Comparison of ENCODE assay signal across 19 mouse cellular contexts in the genomic region with DNA sequence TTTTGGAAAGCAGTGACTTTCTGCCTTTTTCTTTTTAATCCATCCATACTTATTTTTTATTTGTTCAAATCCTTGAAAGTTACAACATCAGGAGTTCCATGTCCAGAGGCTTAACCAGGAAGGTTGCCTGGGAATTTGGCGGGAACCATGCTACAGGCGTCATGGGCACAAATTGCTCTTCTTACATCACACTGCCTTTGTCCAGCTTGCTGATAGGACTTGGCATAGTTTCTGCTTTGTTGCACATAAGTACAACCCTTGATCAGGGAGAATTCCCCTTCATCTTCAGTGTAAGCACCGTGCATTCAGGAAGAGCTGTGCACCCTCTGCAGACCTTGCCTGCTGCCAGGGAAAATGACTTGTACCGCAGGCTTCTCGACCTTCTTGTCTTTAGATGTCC. TPM values are rescaled to one million over a fixed set of nuclear protein-coding genes. Genes with fewer than 3 reads are reported as not detected.
DNase-seq lines count a peak whose midpoint lies in the region; TF ChIP-seq lines count a peak whose summit lies in the region.
"Had no signal": no experiment of that assay in that cellular context is flagged by ENCODE, and none has a peak within 500 bp of the region (broad histone marks: within the 10 kb centered on the region; RNA-seq: fewer than 3 reads in every experiment).

No protein-coding gene starts in this region.

- H3K4me1 ChIP-seq in liver, adult 2 months (ENCODE audit: control insufficient read depth, insufficient read depth, low read length) = peaks cover 4% of the 10 kb centered on the region; the same call in 1 of the 2 replicates

- H3K9ac ChIP-seq in liver, adult 2 months (ENCODE audit: low read depth, low read length) = no peak overlapping the region

- intact Hi-C loops in heart, postnatal 10 days (cut with DNase I) = no loop called here

- DNase-seq in heart, adult 11 months = peak; percentile 52
- no peak for DNase-seq in heart, postnatal 10 days
- DNase-seq in liver, adult 2 months (ENCODE audit: extremely low read depth, low read depth, low spot score) = peak; percentile 66
- DNase-seq in liver (no peak), adipocyte (ENCODE audit: low spot score) (peak; percentile 37)
- no peak for DNase-seq in right cerebral cortex, postnatal 10 days (ENCODE audit: low spot score in 2 of 2)
- DNase-seq: adrenal gland, adult 2 months; adrenal gland, adult 8-10 months; adrenal gland, postnatal 10 days; adrenal gland, postnatal 14 days; adrenal gland, postnatal 25 days; adrenal gland, postnatal 36 days; B cell, adult 2 months; cerebellum, adult 11 months; cerebellum, adult 11-12 months; cerebellum, adult 2 months had no signal

- H3K36me3 ChIP-seq in liver, adult 2 months (ENCODE audit: control insufficient read depth, insufficient read depth, low read length) = peaks cover 17% of the 10 kb centered on the region
- H3K36me3 ChIP-seq: G1E had no signal

- TF ChIP-seq CTCF in liver, adult 2 months (IDR thresholded peaks at IDR 0.05; ENCODE audit: low read depth, low read length) = no peak

- whole genome bisulfite sequencing in liver, adult 2 months = 52% methylated on average over 5 of the region's 5 CpGs

- no peak for TF ChIP-seq POLR2A in liver, adult 2 months (IDR thresholded peaks at IDR 0.05; ENCODE audit: extremely low read depth, insufficient read depth, low read length)

- H3K27ac ChIP-seq in liver, adult 2 months (replicated peaks; ENCODE audit: insufficient read depth, low read depth, low read length) = no peak overlapping the region

- no peak overlapping the region for H3K4me3 ChIP-seq in liver, adult 2 months (ENCODE audit: insufficient read depth, low read depth, low read length)

- H3K79me2 ChIP-seq in liver, adult 2 months (ENCODE audit: control insufficient read depth, insufficient read depth, low read length) = peaks cover 15% of the 10 kb centered on the region; the same call in 1 of the 2 replicates

- no peaks in the 10 kb centered on the region for H3K27me3 ChIP-seq in liver, adult 2 months (ENCODE audit: control insufficient read depth, insufficient read depth, low read length)
- H3K27me3 ChIP-seq: CH12.LX, Patski had no signal

RNA-seq across cellular contexts. Expression of gene Bdh1, which starts 17.4 kb away (rescaled TPM):
- total RNA-seq in heart, postnatal 10 days (2021) = under 1 TPM; 0.77 TPM
- 141 and 185 TPM in 2 replicates for total RNA-seq in liver, adult 2 months (2014; rRNA removed)
- 314 and 354 TPM in 2 replicates for polyA plus RNA-seq in liver, adult 2 months (2012; rRNA removed)
- polyA plus RNA-seq: G1E had no signal

Comparison
In these comparisons a context has a peak if more than half of its experiments do, and no peak if none do; other contexts are left out.
1. DNase-seq: peak in heart, adult 11 months (single experiment), liver, adult 2 months (single experiment) and adipocyte (single experiment); none in heart, postnatal 10 days (0 of 2), liver (single experiment) and right cerebral cortex, postnatal 10 days (0 of 2).
2. RNA of gene Bdh1, which starts 17.4 kb away (total RNA-seq): 141 to 185 TPM in liver, adult 2 months; 0.77 TPM in heart, postnatal 10 days; every median in the first group is over 10 times any median in the second.